Mouse (Mus musculus): ENCODE measurements around the gene Vars. TPM values are rescaled to one million over a fixed set of nuclear protein-coding genes. Genes with fewer than 3 reads are reported as not detected.

The Vars gene
- polyA plus RNA-seq, 1 experiment = 208 TPM

DNA sequence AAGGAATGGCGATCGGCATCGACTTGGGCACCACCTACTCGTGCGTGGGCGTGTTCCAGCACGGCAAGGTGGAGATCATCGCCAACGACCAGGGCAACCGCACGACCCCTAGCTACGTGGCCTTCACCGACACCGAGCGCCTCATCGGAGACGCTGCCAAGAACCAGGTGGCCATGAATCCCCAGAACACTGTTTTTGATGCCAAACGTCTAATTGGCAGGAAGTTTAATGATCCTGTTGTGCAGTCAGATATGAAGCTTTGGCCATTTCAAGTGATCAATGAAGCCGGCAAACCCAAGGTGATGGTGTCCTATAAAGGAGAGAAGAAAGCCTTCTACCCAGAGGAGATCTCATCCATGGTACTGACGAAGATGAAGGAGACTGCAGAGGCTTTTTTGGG lies 23.8 kb upstream of the Vars start:
- TF ChIP-seq POLR2A (IDR thresholded peaks at IDR 0.05; ENCODE audit: insufficient read length, low read depth) (no peak), SRF (IDR thresholded peaks at IDR 0.05; ENCODE audit: control insufficient read depth, insufficient read length, low read depth) (no peak), MAX (IDR thresholded peaks at IDR 0.05; ENCODE audit: low read depth) (no peak), TCF3 (IDR thresholded peaks at IDR 0.05; ENCODE audit: insufficient read length, low read depth) (no peak), CEBPB (IDR thresholded peaks at IDR 0.05; ENCODE audit: insufficient read depth, poor library complexity, severe bottlenecking) (no peak), TCF12 (IDR thresholded peaks at IDR 0.05; ENCODE audit: insufficient read depth, poor library complexity, severe bottlenecking) (no peak), USF1 (IDR thresholded peaks at IDR 0.05; ENCODE audit: low read depth) (no peak), MYOD1 (IDR thresholded peaks at IDR 0.05; ENCODE audit: control insufficient read depth in 1 of 3, insufficient read length in 2 of 3, low read depth in 2 of 3) (no peak), REST (IDR thresholded peaks at IDR 0.05; ENCODE audit: insufficient read depth, insufficient read length) (no peak), MYOG (IDR thresholded peaks at IDR 0.05; ENCODE audit: control insufficient read depth in 1 of 3, insufficient read depth in 1 of 3, insufficient read length in 2 of 3, low read depth in 2 of 3) (no peak), E2F4 (IDR thresholded peaks at IDR 0.05; ENCODE audit: insufficient read depth) (no peak), POLR2AphosphoS2 (IDR thresholded peaks at IDR 0.05; ENCODE audit: insufficient read length, low read depth) (no peak)
- Histone ChIP-seq H3ac (ENCODE audit: control insufficient read depth, insufficient read length) (no peak overlapping the region), H3K27me3 (ENCODE audit: control insufficient read depth, insufficient read depth, insufficient read length) (no peaks in the 10 kb centered on the region), H3K79me2 (ENCODE audit: control insufficient read depth, insufficient read depth) (peaks cover 16% of the 10 kb centered on the region), H3K4me2 (ENCODE audit: low read depth) (no peak overlapping the region), H3K36me3 (ENCODE audit: control insufficient read depth, insufficient read depth) (no peaks in the 10 kb centered on the region), H3K4me3 (no peak overlapping the region)

DNA sequence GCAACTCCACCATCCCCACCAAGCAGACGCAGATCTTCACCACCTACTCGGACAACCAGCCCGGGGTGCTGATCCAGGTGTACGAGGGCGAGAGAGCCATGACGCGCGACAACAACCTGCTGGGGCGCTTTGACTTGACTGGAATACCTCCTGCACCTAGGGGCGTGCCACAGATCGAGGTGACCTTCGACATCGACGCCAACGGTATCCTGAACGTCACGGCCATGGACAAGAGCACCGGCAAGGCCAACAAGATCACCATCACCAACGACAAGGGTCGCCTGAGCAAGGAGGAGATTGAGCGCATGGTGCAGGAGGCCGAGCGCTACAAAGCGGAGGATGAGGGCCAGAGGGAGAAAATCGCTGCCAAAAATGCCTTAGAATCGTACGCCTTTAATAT lies 22.5 kb upstream of the Vars start:
- Histone ChIP-seq H3K4me3 (no peak overlapping the region), H3K27me3 (ENCODE audit: control insufficient read depth, insufficient read depth, insufficient read length) (no peaks in the 10 kb centered on the region), H3ac (ENCODE audit: control insufficient read depth, insufficient read length) (no peak overlapping the region), H3K4me2 (ENCODE audit: low read depth) (no peak overlapping the region), H3K36me3 (ENCODE audit: control insufficient read depth, insufficient read depth) (no peaks in the 10 kb centered on the region), H3K79me2 (ENCODE audit: control insufficient read depth, insufficient read depth) (peaks cover 28% of the 10 kb centered on the region)
- no peak for TF ChIP-seq CEBPB (IDR thresholded peaks at IDR 0.05; ENCODE audit: insufficient read depth, poor library complexity, severe bottlenecking)
- TF ChIP-seq TCF3 (IDR thresholded peaks at IDR 0.05; ENCODE audit: insufficient read length, low read depth) = no peak
- no peak for TF ChIP-seq SRF (IDR thresholded peaks at IDR 0.05; ENCODE audit: control insufficient read depth, insufficient read length, low read depth)
- no peak for TF ChIP-seq MYOG (IDR thresholded peaks at IDR 0.05; ENCODE audit: control insufficient read depth in 1 of 3, insufficient read depth in 1 of 3, insufficient read length in 2 of 3, low read depth in 2 of 3)

DNA sequence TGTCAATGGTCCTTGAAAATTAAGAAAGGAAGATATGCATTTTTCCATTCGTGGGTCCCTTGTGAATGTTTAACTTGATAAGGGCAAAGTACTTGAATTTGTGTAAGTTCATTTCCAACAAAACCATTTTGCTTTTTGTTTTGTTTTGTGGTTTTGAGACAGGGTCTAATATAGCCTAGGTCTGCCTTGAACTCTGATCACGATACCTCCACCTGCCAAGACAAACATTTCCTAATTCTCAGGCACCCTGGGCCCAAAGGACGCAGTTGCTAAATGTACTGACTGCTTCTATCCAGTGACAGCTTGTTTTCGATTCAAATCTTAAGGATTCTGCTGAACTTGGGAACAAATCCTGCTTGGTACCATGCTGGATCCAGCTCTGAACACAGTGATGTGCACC lies 21.2 kb upstream of the Vars start:
- no peak for TF ChIP-seq MYOD1 (IDR thresholded peaks at IDR 0.05; ENCODE audit: control insufficient read depth in 1 of 3, insufficient read length in 2 of 3, low read depth in 2 of 3)
- TF ChIP-seq SRF (IDR thresholded peaks at IDR 0.05; ENCODE audit: control insufficient read depth, insufficient read length, low read depth) = no peak
- no peak for TF ChIP-seq POLR2AphosphoS2 (IDR thresholded peaks at IDR 0.05; ENCODE audit: insufficient read length, low read depth)
- no peak for TF ChIP-seq TCF3 (IDR thresholded peaks at IDR 0.05; ENCODE audit: insufficient read length, low read depth)
- no peak for TF ChIP-seq USF1 (IDR thresholded peaks at IDR 0.05; ENCODE audit: low read depth)
- no peak for TF ChIP-seq REST (IDR thresholded peaks at IDR 0.05; ENCODE audit: insufficient read depth, insufficient read length)
- TF ChIP-seq MAX (IDR thresholded peaks at IDR 0.05; ENCODE audit: low read depth) = no peak
- no peak for TF ChIP-seq MYOG (IDR thresholded peaks at IDR 0.05; ENCODE audit: control insufficient read depth in 1 of 3, insufficient read depth in 1 of 3, insufficient read length in 2 of 3, low read depth in 2 of 3)
- no peak for TF ChIP-seq TCF12 (IDR thresholded peaks at IDR 0.05; ENCODE audit: insufficient read depth, poor library complexity, severe bottlenecking)
- TF ChIP-seq POLR2A (IDR thresholded peaks at IDR 0.05; ENCODE audit: insufficient read length, low read depth) = no peak
- TF ChIP-seq E2F4 (IDR thresholded peaks at IDR 0.05; ENCODE audit: insufficient read depth) = no peak
- TF ChIP-seq CEBPB (IDR thresholded peaks at IDR 0.05; ENCODE audit: insufficient read depth, poor library complexity, severe bottlenecking) = no peak
- Histone ChIP-seq H3ac (ENCODE audit: control insufficient read depth, insufficient read length) (no peak overlapping the region), H3K79me2 (ENCODE audit: control insufficient read depth, insufficient read depth) (peaks cover 42% of the 10 kb centered on the region), H3K27me3 (ENCODE audit: control insufficient read depth, insufficient read depth, insufficient read length) (no peaks in the 10 kb centered on the region), H3K4me2 (ENCODE audit: low read depth) (no peak overlapping the region), H3K36me3 (ENCODE audit: control insufficient read depth, insufficient read depth) (no peaks in the 10 kb centered on the region), H3K4me3 (no peak overlapping the region)

DNA sequence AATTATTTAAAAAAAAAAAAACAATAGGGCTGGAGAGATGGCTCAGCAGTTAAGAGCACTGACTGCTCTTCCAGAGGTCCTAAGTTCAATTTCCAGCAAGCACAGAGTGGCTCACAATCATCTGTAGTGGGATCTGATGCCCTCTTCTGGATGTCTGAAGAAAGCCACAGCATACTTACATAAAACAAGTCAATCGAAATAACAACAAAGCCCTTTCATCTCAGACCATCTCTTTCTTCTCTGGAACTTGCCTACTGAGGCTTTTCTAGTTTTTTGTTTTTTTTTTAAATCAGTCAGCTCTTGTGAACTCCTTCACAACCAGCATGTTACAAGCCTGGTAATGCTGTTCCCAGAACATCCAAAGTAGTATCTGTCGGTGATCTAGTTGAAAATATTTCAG lies 20.1 kb upstream of the Vars start:
- no peak for TF ChIP-seq CEBPB (IDR thresholded peaks at IDR 0.05; ENCODE audit: insufficient read depth, poor library complexity, severe bottlenecking)
- no peak for TF ChIP-seq MYOG (IDR thresholded peaks at IDR 0.05; ENCODE audit: control insufficient read depth in 1 of 3, insufficient read depth in 1 of 3, insufficient read length in 2 of 3, low read depth in 2 of 3)
- peaks cover 43% of the 10 kb centered on the region for H3K79me2 ChIP-seq (ENCODE audit: control insufficient read depth, insufficient read depth)
- H3ac ChIP-seq (ENCODE audit: control insufficient read depth, insufficient read length) = no peak overlapping the region
- peak overlapping the region; percentile 97 for H3K4me2 ChIP-seq (ENCODE audit: low read depth)
- H3K27me3 ChIP-seq (ENCODE audit: control insufficient read depth, insufficient read depth, insufficient read length) = no peaks in the 10 kb centered on the region
- peak overlapping the region; percentile 71 for H3K4me3 ChIP-seq
- H3K36me3 ChIP-seq (ENCODE audit: control insufficient read depth, insufficient read depth) = peaks cover 8% of the 10 kb centered on the region

DNA sequence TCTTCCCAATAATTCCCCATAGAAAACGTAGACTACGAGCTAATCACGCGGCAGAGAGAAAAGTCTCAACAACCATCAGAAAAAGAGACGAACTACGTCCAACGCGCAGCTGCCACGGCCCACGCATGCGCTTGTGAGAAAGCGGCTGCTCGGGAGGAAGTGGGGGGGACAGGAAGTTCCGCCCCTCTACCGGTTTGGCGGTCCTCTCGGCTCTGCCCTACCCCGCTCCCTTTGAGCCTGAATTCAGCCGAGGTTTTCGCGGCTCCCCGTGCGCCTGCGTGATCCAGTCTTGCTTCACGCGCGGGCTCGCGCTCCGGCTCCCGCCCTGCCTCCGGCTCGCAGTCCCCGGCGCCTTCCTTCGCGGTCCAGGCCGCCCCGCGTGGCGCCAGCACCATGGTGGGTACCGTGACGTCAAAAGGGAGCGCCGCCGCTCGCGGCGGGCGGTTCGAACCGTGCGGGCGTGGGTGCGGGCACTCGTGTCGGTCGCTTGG lies 19.1 kb upstream of the Vars start, which contains the start of gene Lsm2:
TSS of gene Lsm2 (plus strand) at position 173 of the 491 bp plus-strand sequence.
- TF ChIP-seq TCF3 (IDR thresholded peaks at IDR 0.05; ENCODE audit: insufficient read length, low read depth) (no peak), REST (IDR thresholded peaks at IDR 0.05; ENCODE audit: insufficient read depth, insufficient read length) (no peak), CEBPB (IDR thresholded peaks at IDR 0.05; ENCODE audit: insufficient read depth, poor library complexity, severe bottlenecking) (no peak), MYOD1 (IDR thresholded peaks at IDR 0.05; ENCODE audit: control insufficient read depth in 1 of 3, insufficient read length in 2 of 3, low read depth in 2 of 3) (peak in 2 of 3 experiments; percentile 74 to 75), SRF (IDR thresholded peaks at IDR 0.05; ENCODE audit: control insufficient read depth, insufficient read length, low read depth) (peak; percentile 53), POLR2AphosphoS2 (IDR thresholded peaks at IDR 0.05; ENCODE audit: insufficient read length, low read depth) (peak; percentile 93), MAX (IDR thresholded peaks at IDR 0.05; ENCODE audit: low read depth) (no peak), MYOG (IDR thresholded peaks at IDR 0.05; ENCODE audit: control insufficient read depth in 1 of 3, insufficient read depth in 1 of 3, insufficient read length in 2 of 3, low read depth in 2 of 3) (peak in 2 of 3 experiments; percentile 71), E2F4 (IDR thresholded peaks at IDR 0.05; ENCODE audit: insufficient read depth) (peak; percentile 97), USF1 (IDR thresholded peaks at IDR 0.05; ENCODE audit: low read depth) (no peak), POLR2A (IDR thresholded peaks at IDR 0.05; ENCODE audit: insufficient read length, low read depth) (peak; percentile 79), TCF12 (IDR thresholded peaks at IDR 0.05; ENCODE audit: insufficient read depth, poor library complexity, severe bottlenecking) (no peak)
- peak within 1 kb of the TSS; percentile 71 for H3K4me3 ChIP-seq
- peaks cover 43% of the 10 kb centered on the region for H3K79me2 ChIP-seq (ENCODE audit: control insufficient read depth, insufficient read depth)

More for the DNA sequence above, 19.1 kb upstream of the Vars start, which contains the start of gene Lsm2:
- no peaks in the 10 kb centered on the region for H3K27me3 ChIP-seq (ENCODE audit: control insufficient read depth, insufficient read depth, insufficient read length)
- H3K4me2 ChIP-seq (ENCODE audit: low read depth) = peak within 1 kb of the TSS; percentile 97
- H3ac ChIP-seq (ENCODE audit: control insufficient read depth, insufficient read length) = peak within 1 kb of the TSS; percentile 73
- H3K36me3 ChIP-seq (ENCODE audit: control insufficient read depth, insufficient read depth) = peaks cover 18% of the 10 kb centered on the region

Measured in myocyte (in vitro differentiated cells).